ENCODE assay signal across 7 mouse cellular contexts in the genomic region with DNA sequence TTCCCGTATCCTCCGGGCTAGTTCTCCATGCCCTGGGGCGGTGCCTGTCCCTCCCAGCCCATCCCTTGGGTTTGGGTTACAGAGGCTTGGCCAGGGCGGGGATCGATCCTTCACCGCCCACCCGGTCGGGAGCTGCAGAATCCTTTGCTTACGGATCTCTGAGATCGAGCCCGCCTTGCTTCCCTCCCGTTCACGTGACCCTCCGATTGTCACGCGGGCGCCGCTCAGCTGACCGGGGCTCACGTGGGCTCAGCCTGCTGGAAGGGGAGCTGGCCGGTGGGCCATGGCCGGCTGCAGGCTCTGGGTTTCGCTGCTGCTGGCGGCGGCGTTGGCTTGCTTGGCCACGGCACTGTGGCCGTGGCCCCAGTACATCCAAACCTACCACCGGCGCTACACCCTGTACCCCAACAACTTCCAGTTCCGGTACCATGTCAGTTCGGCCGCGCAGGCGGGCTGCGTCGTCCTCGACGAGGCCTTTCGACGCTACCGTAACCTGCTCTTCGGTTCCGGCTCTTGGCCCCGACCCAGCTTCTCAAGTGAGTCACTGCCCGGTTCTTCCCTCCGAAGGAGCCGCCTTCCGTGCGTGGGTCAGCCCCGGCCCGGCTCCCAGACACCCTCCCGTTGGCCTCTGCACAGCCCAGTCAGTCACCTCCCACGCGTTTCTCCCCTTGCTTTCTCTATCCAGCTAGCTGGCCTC. TPM values are rescaled to one million over a fixed set of nuclear protein-coding genes. Genes with fewer than 3 reads are reported as not detected.
DNase-seq lines count a peak whose midpoint lies in the region; ATAC-seq and TF ChIP-seq lines count a peak whose summit lies in the region.

Gene Hexa, plus strand, starts transcription at position 100 of the 697 bp plus-strand sequence.
Gene Tmem202, minus strand, starts transcription at position 407 of the 697 bp plus-strand sequence.

- H3K4me1 ChIP-seq in intestine, embryonic 16.5 days (ENCODE audit: control insufficient read depth, insufficient read depth, low read length), result peaks cover 16% of the 10 kb centered on the region
- H3K4me1 ChIP-seq in limb, embryonic 10.5 days, result peaks cover 21% of the 10 kb centered on the region
- peaks cover 31% of the 10 kb centered on the region for H3K4me1 ChIP-seq in midbrain, embryonic 12.5 days
- H3K4me1 ChIP-seq in small intestine, adult 2 months (ENCODE audit: control insufficient read depth, insufficient read depth, insufficient read length, low read length), result peaks cover 25% of the 10 kb centered on the region; the same call in 1 of the 2 replicates

- H3K27ac ChIP-seq in intestine, embryonic 16.5 days (ENCODE audit: low read length), result peak within 1 kb of the TSS; percentile 40
- peak within 1 kb of the TSS; percentile 82 for H3K27ac ChIP-seq in limb, embryonic 10.5 days
- no peak within 1 kb of the TSS for H3K27ac ChIP-seq in midbrain, embryonic 12.5 days (replicated peaks)
- H3K27ac ChIP-seq in small intestine, adult 2 months (ENCODE audit: insufficient read depth, low read depth, low read length), result peak within 1 kb of the TSS; percentile 86

- H3K4me3 ChIP-seq in intestine, embryonic 16.5 days (ENCODE audit: low read length), result peak within 1 kb of the TSS; percentile 60
- H3K4me3 ChIP-seq in limb, embryonic 10.5 days, result peak within 1 kb of the TSS; percentile 66
- H3K4me3 ChIP-seq in midbrain, embryonic 12.5 days, result peak within 1 kb of the TSS; percentile 57
- peak within 1 kb of the TSS; percentile 78 for H3K4me3 ChIP-seq in small intestine, adult 2 months (ENCODE audit: low read depth, low read length)

- 1% methylated on average over 55 of the region's 55 CpGs for WGBS in intestine, embryonic 16.5 days
- WGBS in limb, embryonic 10.5 days, result 4% methylated on average over 55 of the region's 55 CpGs
- 5% methylated on average over 55 of the region's 55 CpGs for WGBS in midbrain, embryonic 12.5 days
- whole genome bisulfite sequencing in small intestine, adult 2 months, result under 1% methylated on average over 53 of the region's 55 CpGs

- peak; percentile 83 for DNase-seq in adrenal gland, adult 8-10 months
- DNase-seq in embryo, embryonic 11 days, result peak; percentile 95
- DNase-seq in gastrocnemius, postnatal 4 days (ENCODE audit: low spot score in 2 of 2), result peak; percentile 74 to 86
- peak; percentile 96 for DNase-seq in limb, embryonic 10.5 days (ENCODE audit: low spot score)

- TF ChIP-seq POLR2A in small intestine, adult 2 months (IDR thresholded peaks at IDR 0.05; ENCODE audit: low read depth, low read length), result no peak; the same call in none of the 2 replicates

- H3K27me3 ChIP-seq in intestine, embryonic 16.5 days (replicated peaks; ENCODE audit: control insufficient read depth, insufficient read depth, low read length), result no peaks in the 10 kb centered on the region
- H3K27me3 ChIP-seq in limb, embryonic 10.5 days (ENCODE audit: low read depth, poor library complexity, severe bottlenecking), result no peaks in the 10 kb centered on the region
- H3K27me3 ChIP-seq in midbrain, embryonic 12.5 days, result peaks cover 14% of the 10 kb centered on the region
- no peaks in the 10 kb centered on the region for H3K27me3 ChIP-seq in small intestine, adult 2 months (ENCODE audit: control insufficient read depth, insufficient read depth, low read length)

- peak; percentile 83 for ATAC-seq in intestine, embryonic 16.5 days
- peak; percentile 93 for ATAC-seq in midbrain, embryonic 12.5 days (ENCODE audit: low FRiP score, low read depth)

- H3K36me3 ChIP-seq in intestine, embryonic 16.5 days (ENCODE audit: control insufficient read depth, insufficient read depth, low read length), result no peaks in the 10 kb centered on the region
- H3K36me3 ChIP-seq in limb, embryonic 10.5 days, result no peaks in the 10 kb centered on the region
- H3K36me3 ChIP-seq in midbrain, embryonic 12.5 days, result no peaks in the 10 kb centered on the region
- no peaks in the 10 kb centered on the region for H3K36me3 ChIP-seq in small intestine, adult 2 months (ENCODE audit: control insufficient read depth, insufficient read depth, low read length)

- peak within 1 kb of the TSS; percentile 87 for H3K4me2 ChIP-seq in intestine, embryonic 16.5 days (ENCODE audit: low read depth, low read length)
- H3K4me2 ChIP-seq in midbrain, embryonic 12.5 days (replicated peaks), result peak within 1 kb of the TSS; percentile 69

- H3K9me3 ChIP-seq in intestine, embryonic 16.5 days (ENCODE audit: control insufficient read depth, low read length), result no peaks in the 10 kb centered on the region
- no peaks in the 10 kb centered on the region for H3K9me3 ChIP-seq in limb, embryonic 10.5 days (replicated peaks)
- no peaks in the 10 kb centered on the region for H3K9me3 ChIP-seq in midbrain, embryonic 12.5 days

- peak within 1 kb of the TSS; percentile 81 for H3K9ac ChIP-seq in intestine, embryonic 16.5 days (ENCODE audit: low read depth, low read length)
- H3K9ac ChIP-seq in midbrain, embryonic 12.5 days (replicated peaks), result peak within 1 kb of the TSS; percentile 70

- no peak for TF ChIP-seq CTCF in small intestine, adult 2 months (IDR thresholded peaks at IDR 0.05; ENCODE audit: extremely low read depth, insufficient read length, insufficient replicate concordance, low read depth, low read length)

RNA-seq across cellular contexts. Expression of gene Hexa, which starts in this region (rescaled TPM):
- 100 to 1,000 TPM; 125 to 176 (median 142) TPM for total RNA-seq in adrenal gland, adult 8-10 months (2022)
- total RNA-seq in gastrocnemius, postnatal 4 days (2021), result 10 to 100 TPM; 30.0 to 35.1 TPM
- 179 and 228 TPM in 2 replicates for polyA plus RNA-seq in intestine, embryonic 16.5 days (2015; fragmentation: Nextera tagmentation; extraction: Ambion mirVana)
- polyA plus RNA-seq in limb, embryonic 10.5 days (2016; fragmentation: Nextera tagmentation; extraction: Ambion mirVana), result 38.9 and 46.1 TPM in 2 replicates
- 45.5 and 47.7 TPM in 2 replicates for polyA plus RNA-seq in midbrain, embryonic 12.5 days (2016; fragmentation: Nextera tagmentation; extraction: Ambion mirVana)
- 45.1 and 81.2 TPM in 2 replicates for polyA plus RNA-seq in small intestine, adult 2 months (2012; rRNA removed)

RNA-seq across cellular contexts. Expression of gene Tmem202, which starts in this region (rescaled TPM):
- total RNA-seq in adrenal gland, adult 8-10 months (2022), result 1 to 10 TPM; 1.5 to 3.9 (median 3.5) TPM
- total RNA-seq in gastrocnemius, postnatal 4 days (2021), result under 1 TPM; 0.42 to 0.65 TPM
- polyA plus RNA-seq in intestine, embryonic 16.5 days (2015; fragmentation: Nextera tagmentation; extraction: Ambion mirVana), result 0.50 and 0.60 TPM in 2 replicates
- not detected in 2 replicates for polyA plus RNA-seq in limb, embryonic 10.5 days (2016; fragmentation: Nextera tagmentation; extraction: Ambion mirVana)
- 0.21 TPM in 1 of 2 replicates, not detected in the other for polyA plus RNA-seq in midbrain, embryonic 12.5 days (2016; fragmentation: Nextera tagmentation; extraction: Ambion mirVana)
- polyA plus RNA-seq in small intestine, adult 2 months (2012; rRNA removed), result 0.34 TPM in 1 of 2 replicates, not detected in the other
